Mouse (Mus musculus) Patski (cell line): ENCODE data around the gene Rassf9. TPM values are rescaled to one million over a fixed set of nuclear protein-coding genes. Genes with fewer than 3 reads are reported as not detected.

Experiments
- ATAC-seq: fragments of 100-300 bp; one replicate; pipeline ENCODE4 v1.8.0; 2021
- CTCF ChIA-PET: fragments of 350-600 bp; sonication (Branson Sonifier 250); formaldehyde crosslinking; loops from one replicate; lab custom pipeline; 2022; ENCODE audit warnings: inconsistent platforms; lab: Charles Lee
- POLR2A ChIA-PET: fragments of 350-600 bp; sonication (Branson Sonifier 250); formaldehyde crosslinking; loops from one replicate; lab custom pipeline; 2022; ENCODE audit warnings: antibody characterized with exemption, inconsistent platforms; lab: Charles Lee
- DNase-seq: peaks from one replicate; pipeline ENCODE4 v3.0.0-alpha.2; 2011; ENCODE audit warnings: low read depth, low spot score
- H3K27me3 ChIP-seq: fragments of 371-371 bp; one replicate; pipeline ENCODE4 v1.5.1; 2021
- CTCF ChIP-seq: fragments of 100-300 bp; IDR thresholded peaks from one replicate; pipeline ENCODE4 v1.5.1; 2021
- in situ Hi-C: fragments of 300-500 bp; cut with MboI; formaldehyde crosslinking; loops from 3 replicates; pipeline ENCODE4 v1.11.1; 2018; ENCODE audit warnings: low pct_unique_long_range_greater_than_20kb, mixed read lengths
- polyA plus RNA-seq: library from polyadenylated mRNA; unstranded; gene quantifications from one replicate; pipeline ENCODE4 v1.2.3, GENCODE M21; 2021

Rassf9 gene
- 0.03 TPM for polyA plus RNA-seq

GRCm38 (mm10) chr10:102511807-102512461, at the start of gene Rassf9:
Gene Rassf9 (plus strand): TSS chr10:102512222.
- in situ Hi-C loops = no loop called here
- no peak for TF ChIP-seq CTCF
- peaks cover 6% of the 10 kb centered on the region for H3K27me3 ChIP-seq
- ATAC-seq (peak; percentile 39), DNase-seq (no peak)
- ChIA-PET POLR2A (no interaction called here), CTCF (interaction anchor here (1.0 to 2.0 kb wide), 4 partner anchors 10 to 24 kb away, joined by 3 to 6 read pairs (median 5); no protein-coding TSS in a partner anchor)

- ATAC-seq = no peak
- in situ Hi-C loops = loop anchor here (25.0 kb wide), 1 partner anchor 718 kb away; no protein-coding TSS in a partner anchor
- H3K27me3 ChIP-seq = peaks cover 19% of the 10 kb centered on the region
- ChIA-PET CTCF (no interaction called here), POLR2A (no interaction called here)
- DNase-seq = no peak
- TF ChIP-seq CTCF = no peak
These were observed 42.6 kb upstream of the Rassf9 start for GRCm38 (mm10) chr10:102469412-102469811.

GRCm38 (mm10) chr10:102490386-102490785, 21.6 kb upstream of the Rassf9 start, which contains the start of gene Nts:
Gene Nts (minus strand): TSS chr10:102490486.
- TF ChIP-seq CTCF = no peak
- no peak for ATAC-seq
- ChIA-PET CTCF (no interaction called here), POLR2A (interaction anchor here (0.9 kb wide), 1 partner anchor 255 kb away, joined by 3 read pairs; no protein-coding TSS in a partner anchor)
- DNase-seq = no peak
- peaks cover 55% of the 10 kb centered on the region for H3K27me3 ChIP-seq
- in situ Hi-C loops = loop anchor here (10.0 kb wide), 1 partner anchor 134 kb away; no protein-coding TSS in a partner anchor

- in situ Hi-C loops = loop anchor here (10.0 kb wide), 1 partner anchor 133 kb away; no protein-coding TSS in a partner anchor
- DNase-seq (no peak), ATAC-seq (no peak)
- peak; percentile 80 for TF ChIP-seq CTCF
- ChIA-PET POLR2A (no interaction called here), CTCF (interaction anchor here (0.7 to 2.2 kb wide), 14 partner anchors 11 to 482 kb away, joined by 3 to 9 read pairs (median 3); partner anchors contain the start of gene Rassf9)
- H3K27me3 ChIP-seq = peaks cover 61% of the 10 kb centered on the region
These were observed 20.2 kb upstream of the Rassf9 start for GRCm38 (mm10) chr10:102491792-102492191.

- in situ Hi-C loops = loop anchor here (5.0 to 10.0 kb wide), 2 partner anchors 126 to 239 kb away; no protein-coding TSS in a partner anchor
- peak; percentile 74 for TF ChIP-seq CTCF
- DNase-seq = no peak
- CTCF ChIA-PET = interaction anchor here (1.1 to 2.1 kb wide), 3 partner anchors 10 to 237 kb away, joined by 3 to 12 read pairs (median 6); no protein-coding TSS in a partner anchor
- ATAC-seq = peak; percentile 65
- H3K27me3 ChIP-seq = peaks cover 19% of the 10 kb centered on the region
- POLR2A ChIA-PET = no interaction called here
These were observed 13.3 kb upstream of the Rassf9 start for GRCm38 (mm10) chr10:102498754-102499153.

- ATAC-seq (no peak), DNase-seq (no peak)
- no peak for TF ChIP-seq CTCF
- ChIA-PET CTCF (interaction anchor here (1.5 to 1.9 kb wide), 2 partner anchors 14 to 48 kb away, joined by 5 to 6 read pairs; no protein-coding TSS in a partner anchor), POLR2A (no interaction called here)
- peaks cover 11% of the 10 kb centered on the region for H3K27me3 ChIP-seq
- in situ Hi-C loops = no loop called here
These were observed 4.6 kb upstream of the Rassf9 start for GRCm38 (mm10) chr10:102507386-102507785.

GRCm38 (mm10) chr10:102511461-102511806, 588 bp upstream of the Rassf9 start:
- CTCF ChIA-PET = interaction anchor here (1.0 to 2.0 kb wide), 4 partner anchors 10 to 25 kb away, joined by 3 to 6 read pairs (median 5); no protein-coding TSS in a partner anchor
- TF ChIP-seq CTCF = no peak
- DNase-seq = no peak
- ATAC-seq = no peak
- peaks cover 6% of the 10 kb centered on the region for H3K27me3 ChIP-seq
- POLR2A ChIA-PET = no interaction called here
- in situ Hi-C loops = no loop called here

- ChIA-PET POLR2A (no interaction called here), CTCF (no interaction called here)
- in situ Hi-C loops = no loop called here
- TF ChIP-seq CTCF = no peak
- ATAC-seq (no peak), DNase-seq (no peak)
- peaks cover 6% of the 10 kb centered on the region for H3K27me3 ChIP-seq
These were observed 2.1 kb downstream of the Rassf9 start for GRCm38 (mm10) chr10:102514159-102514558.

- no peak for TF ChIP-seq CTCF
- in situ Hi-C loops = no loop called here
- ChIA-PET POLR2A (no interaction called here), CTCF (no interaction called here)
- H3K27me3 ChIP-seq = no peaks in the 10 kb centered on the region
- DNase-seq (no peak), ATAC-seq (no peak)
These were observed 15.9 kb downstream of the Rassf9 start for GRCm38 (mm10) chr10:102527901-102528300.

- in situ Hi-C loops = no loop called here
- POLR2A ChIA-PET = interaction anchor here (0.5 kb wide), 1 partner anchor 40 kb away, joined by 3 read pairs; no protein-coding TSS in a partner anchor
- peak; percentile 99 for ATAC-seq
- peak; percentile 63 for DNase-seq
- CTCF ChIA-PET = interaction anchor here (1.4 kb wide), 1 partner anchor 11 kb away, joined by 3 read pairs; no protein-coding TSS in a partner anchor
- H3K27me3 ChIP-seq = no peaks in the 10 kb centered on the region
- TF ChIP-seq CTCF = no peak
These were observed 41.9 kb downstream of the Rassf9 start for GRCm38 (mm10) chr10:102553941-102554340.

GRCm38 (mm10) chr10:102562488-102562887, 50.5 kb downstream of the Rassf9 start:
- POLR2A ChIA-PET = no interaction called here
- CTCF ChIA-PET = interaction anchor here (0.7 kb wide), 1 partner anchor 16 kb away, joined by 3 read pairs; no protein-coding TSS in a partner anchor
- in situ Hi-C loops = no loop called here
- DNase-seq (no peak), ATAC-seq (peak; percentile 44)
- TF ChIP-seq CTCF = no peak
- no peaks in the 10 kb centered on the region for H3K27me3 ChIP-seq
